Mouse (Mus musculus): ENCODE data around the gene Prkcsh. TPM values are rescaled to one million over a fixed set of nuclear protein-coding genes. Genes with fewer than 3 reads are reported as not detected.

Gene Prkcsh
- polyA plus RNA-seq, 1 experiment from 2014 or later = 56.6 TPM

DNA sequence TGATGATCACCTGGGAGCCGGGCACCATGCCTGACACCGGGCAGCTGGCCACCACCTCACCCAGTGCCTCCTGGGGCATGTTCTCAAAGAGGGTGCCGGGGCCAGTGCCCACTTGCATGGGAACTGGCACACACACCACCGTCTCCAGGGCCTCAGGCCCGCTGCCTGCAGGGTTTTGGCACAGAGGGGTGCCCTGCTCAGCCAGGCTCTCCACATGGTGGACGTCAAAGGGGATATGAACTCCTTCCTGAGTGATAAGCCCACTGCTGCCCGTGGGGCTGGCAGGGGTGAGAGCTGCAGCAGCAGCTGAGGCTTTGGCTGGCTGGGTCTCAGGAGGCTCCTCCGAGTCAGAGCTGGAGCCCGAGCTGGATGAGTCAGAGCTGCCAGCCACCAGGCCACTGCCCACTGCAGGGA lies 55.4 kb downstream of the Prkcsh start:
- Histone ChIP-seq H3K27me3 (ENCODE audit: control insufficient read depth, insufficient read depth, low read length) (peaks cover 28% of the 10 kb centered on the region), H3K4me3 (ENCODE audit: control insufficient read depth in 1 of 2, insufficient read depth in 1 of 2, low read depth in 1 of 2, low read length in 2 of 2) (no peak overlapping the region), H3K36me3 (ENCODE audit: control insufficient read depth, insufficient read depth, low read length) (peaks cover 58% of the 10 kb centered on the region), H3K4me1 (ENCODE audit: control insufficient read depth in 2 of 2, insufficient read depth in 2 of 2, low read length in 2 of 2) (peaks cover 3% of the 10 kb centered on the region in 2 experiments; a peak in 2 of 4 replicates), H3K9ac (ENCODE audit: low read length) (no peak overlapping the region), H3K4me2 (ENCODE audit: low read length) (no peak overlapping the region), H3K9me3 (ENCODE audit: control insufficient read depth, low read length) (no peaks in the 10 kb centered on the region), H3K27ac (replicated peaks in 1 of 2; ENCODE audit: control insufficient read depth in 1 of 2, insufficient read depth in 1 of 2, low read depth in 2 of 2, low read length in 2 of 2) (no peak overlapping the region)
- 79% methylated on average over 9 of the region's 9 CpGs for WGBS
- no peak for ATAC-seq (ENCODE audit: insufficient number of reproducible peaks, insufficient read depth, low FRiP score, low read depth)

DNA sequence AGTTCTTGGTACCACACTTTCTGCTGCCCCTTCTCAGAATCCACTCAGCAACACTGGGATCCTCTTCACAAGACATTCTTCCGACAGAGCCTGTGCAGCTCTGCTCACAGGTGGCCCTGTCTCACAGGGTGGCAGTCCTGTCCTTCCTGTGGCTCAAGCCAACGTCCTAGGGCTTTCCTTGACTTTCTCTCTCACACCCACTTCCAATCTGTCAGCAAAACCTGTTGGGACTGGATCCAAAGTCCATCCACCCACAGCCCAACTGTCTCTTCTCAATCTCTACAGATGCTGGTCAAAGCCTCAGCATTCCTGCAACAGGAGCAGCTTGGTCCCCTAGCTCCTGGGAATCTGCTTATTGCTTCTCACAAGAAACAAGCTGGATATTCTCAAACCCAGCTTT lies 58.7 kb downstream of the Prkcsh start:
- H3K9me3 ChIP-seq (ENCODE audit: control insufficient read depth, low read length) = no peaks in the 10 kb centered on the region
- H3K9ac ChIP-seq (ENCODE audit: low read length) = no peak overlapping the region
- 0 out of 2 replicates have a peak, but pooled peaks cover under 1% of the 10 kb centered on the region for H3K27me3 ChIP-seq (ENCODE audit: control insufficient read depth, insufficient read depth, low read length)
- WGBS = 59% methylated on average over 2 of the region's 2 CpGs
- ATAC-seq (ENCODE audit: insufficient number of reproducible peaks, insufficient read depth, low FRiP score, low read depth) = no peak
- no peak overlapping the region for H3K27ac ChIP-seq (replicated peaks in 1 of 2; ENCODE audit: control insufficient read depth in 1 of 2, insufficient read depth in 1 of 2, low read depth in 2 of 2, low read length in 2 of 2)
- no peaks in the 10 kb centered on the region for H3K4me1 ChIP-seq (ENCODE audit: control insufficient read depth in 2 of 2, insufficient read depth in 2 of 2, low read length in 2 of 2)
- peaks cover 85% of the 10 kb centered on the region for H3K36me3 ChIP-seq (ENCODE audit: control insufficient read depth, insufficient read depth, low read length)
- no peak overlapping the region for H3K4me3 ChIP-seq (ENCODE audit: control insufficient read depth in 1 of 2, insufficient read depth in 1 of 2, low read depth in 1 of 2, low read length in 2 of 2)
- no peak overlapping the region for H3K4me2 ChIP-seq (ENCODE audit: low read length)

Other genes with a start within 250 kb of the Prkcsh start
- gene Spc24, start 242.5 kb upstream of the Prkcsh start, polyA plus RNA-seq (2014; fragmentation: Nextera tagmentation; extraction: Ambion mirVana) = 82.9 and 97.9 TPM in 2 replicates
- gene Kank2, start 204.1 kb upstream of the Prkcsh start, polyA plus RNA-seq (2014; fragmentation: Nextera tagmentation; extraction: Ambion mirVana) = 11.1 and 11.6 TPM in 2 replicates
- 1.4 and 1.6 TPM in 2 replicates for gene Angptl8, start 167.3 kb upstream of the Prkcsh start, polyA plus RNA-seq (2014; fragmentation: Nextera tagmentation; extraction: Ambion mirVana)
- gene Dock6, start 150.2 kb upstream of the Prkcsh start, polyA plus RNA-seq (2014; fragmentation: Nextera tagmentation; extraction: Ambion mirVana) = 42.4 and 44.5 TPM in 2 replicates
- gene Rab3d, start 84.6 kb upstream of the Prkcsh start, polyA plus RNA-seq (2014; fragmentation: Nextera tagmentation; extraction: Ambion mirVana) = 7.8 and 9.0 TPM in 2 replicates
- 2.4 and 3.0 TPM in 2 replicates for gene Ccdc159, start 75.3 kb upstream of the Prkcsh start, polyA plus RNA-seq (2014; fragmentation: Nextera tagmentation; extraction: Ambion mirVana)
- gene Tmem205, start 75.2 kb upstream of the Prkcsh start, polyA plus RNA-seq (2014; fragmentation: Nextera tagmentation; extraction: Ambion mirVana) = 48.1 and 58.8 TPM in 2 replicates
- 2.4 and 4.5 TPM in 2 replicates for gene Plppr2, start 65.8 kb upstream of the Prkcsh start, polyA plus RNA-seq (2014; fragmentation: Nextera tagmentation; extraction: Ambion mirVana)
- gene Swsap1, start 47.1 kb upstream of the Prkcsh start, polyA plus RNA-seq (2014; fragmentation: Nextera tagmentation; extraction: Ambion mirVana) = 8.3 and 9.8 TPM in 2 replicates
- 2.6 and 4.9 TPM in 2 replicates for gene Epor, start 39.3 kb upstream of the Prkcsh start, polyA plus RNA-seq (2014; fragmentation: Nextera tagmentation; extraction: Ambion mirVana)
- 0.66 and 0.97 TPM in 2 replicates for gene Rgl3, start 13.4 kb upstream of the Prkcsh start, polyA plus RNA-seq (2014; fragmentation: Nextera tagmentation; extraction: Ambion mirVana)
- 0.23 TPM in 1 of 2 replicates, not detected in the other for gene Ccdc151, start 172 bp upstream of the Prkcsh start, polyA plus RNA-seq (2014; fragmentation: Nextera tagmentation; extraction: Ambion mirVana)
- 0.19 and 0.65 TPM in 2 replicates for gene Elavl3, start 49.2 kb downstream of the Prkcsh start, polyA plus RNA-seq (2014; fragmentation: Nextera tagmentation; extraction: Ambion mirVana)
- gene Gm49318, start 68.5 kb downstream of the Prkcsh start, polyA plus RNA-seq (2014; fragmentation: Nextera tagmentation; extraction: Ambion mirVana) = not detected in 2 replicates
- 6.7 and 7.6 TPM in 2 replicates for gene Zfp653, start 68.6 kb downstream of the Prkcsh start, polyA plus RNA-seq (2014; fragmentation: Nextera tagmentation; extraction: Ambion mirVana)
- gene Ecsit, start 82.6 kb downstream of the Prkcsh start, polyA plus RNA-seq (2014; fragmentation: Nextera tagmentation; extraction: Ambion mirVana) = 50.5 and 58.1 TPM in 2 replicates
- gene Cnn1, start 96.4 kb downstream of the Prkcsh start, polyA plus RNA-seq (2014; fragmentation: Nextera tagmentation; extraction: Ambion mirVana) = 227 and 239 TPM in 2 replicates
- 117 and 129 TPM in 2 replicates for gene Elof1, start 114.4 kb downstream of the Prkcsh start, polyA plus RNA-seq (2014; fragmentation: Nextera tagmentation; extraction: Ambion mirVana)
- 3.6 and 4.9 TPM in 2 replicates for gene Acp5, start 132.9 kb downstream of the Prkcsh start, polyA plus RNA-seq (2014; fragmentation: Nextera tagmentation; extraction: Ambion mirVana)
- 51.9 and 53.4 TPM in 2 replicates for gene Pigyl, start 154.0 kb downstream of the Prkcsh start, polyA plus RNA-seq (2014; fragmentation: Nextera tagmentation; extraction: Ambion mirVana)
- gene Zfp872, start 185.3 kb downstream of the Prkcsh start, polyA plus RNA-seq (2014; fragmentation: Nextera tagmentation; extraction: Ambion mirVana) = 0.28 and 0.58 TPM in 2 replicates
- gene Zfp809, start 222.9 kb downstream of the Prkcsh start, polyA plus RNA-seq (2014; fragmentation: Nextera tagmentation; extraction: Ambion mirVana) = 23.1 and 25.3 TPM in 2 replicates

Measured in heart, embryonic 14.5 days (tissue).